Mouse (Mus musculus) fibroblast of lung, adult 2 months (primary cell): ENCODE data around the gene Oas1f.
"Not testable (repeated sequence)": the region's sequence is repeated elsewhere in the genome, so short reads cannot be mapped to it uniquely, and the experiment has no call there.

Source experiments
- DNase-seq: peaks from one replicate; pipeline ENCODE4 v3.0.0-alpha.2; 2011; ENCODE audit warnings: low read depth

Oas1f gene

DNA sequence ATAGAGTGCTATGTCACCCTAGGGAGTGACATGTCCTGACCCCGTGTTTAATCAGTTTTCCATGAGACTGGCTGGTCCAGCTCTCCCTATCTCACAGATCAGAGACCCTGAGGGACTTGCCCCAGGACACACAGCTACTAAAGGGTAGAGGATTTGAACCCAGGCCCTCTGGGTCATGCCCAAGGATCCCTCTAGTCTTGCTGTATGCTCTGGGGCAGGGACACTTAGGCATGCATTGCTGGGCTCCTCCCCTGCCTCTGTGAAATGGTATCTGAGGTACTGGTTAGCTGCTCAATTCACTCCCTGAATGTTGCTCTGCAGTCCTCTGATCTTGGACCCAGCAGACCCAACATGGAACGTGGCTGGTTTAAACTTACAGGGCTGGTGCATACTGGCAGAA, 24.3 kb downstream of the Oas1f start:
- no peak for DNase-seq

DNA sequence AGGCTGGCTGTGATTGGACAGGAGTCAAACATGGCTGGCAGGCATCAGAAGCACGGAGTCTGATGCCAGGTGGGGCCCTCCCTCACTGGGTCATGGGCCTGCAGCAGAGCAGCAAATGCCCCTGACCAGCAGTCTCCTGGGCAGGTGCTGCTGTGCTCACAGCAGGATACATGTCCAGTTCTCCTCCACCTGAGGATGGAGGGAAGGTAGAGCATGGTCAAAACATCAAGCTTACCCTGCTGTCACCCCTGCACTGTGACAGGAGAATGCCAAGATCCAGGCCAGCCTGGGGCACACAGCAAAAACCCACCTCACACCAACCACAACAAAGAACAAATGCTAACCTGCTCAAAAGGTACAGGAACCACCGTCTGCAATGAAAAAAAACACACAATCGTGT, 29.7 kb downstream of the Oas1f start:
- not testable (repeated sequence) for DNase-seq

DNA sequence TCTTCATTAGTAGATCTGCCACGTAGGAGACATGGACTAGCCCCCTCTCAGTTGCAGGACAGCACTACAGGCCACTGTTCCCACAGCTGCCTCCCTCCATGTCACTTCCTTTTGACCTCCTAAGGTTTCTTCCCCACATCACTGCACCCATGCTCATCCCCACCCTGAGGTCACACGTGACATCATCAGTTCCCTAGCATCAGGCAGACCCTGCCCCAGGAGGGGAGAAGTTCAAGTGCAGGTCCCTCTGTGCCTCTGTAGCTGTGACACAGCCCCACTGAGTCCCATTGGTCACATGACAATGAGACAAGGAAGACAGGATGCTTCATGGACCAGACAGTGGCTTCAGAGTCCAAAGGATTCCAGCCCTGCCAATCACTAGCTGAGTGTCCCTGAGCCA, 30.2 kb downstream of the Oas1f start:
- DNase-seq, result not testable (repeated sequence)

DNA sequence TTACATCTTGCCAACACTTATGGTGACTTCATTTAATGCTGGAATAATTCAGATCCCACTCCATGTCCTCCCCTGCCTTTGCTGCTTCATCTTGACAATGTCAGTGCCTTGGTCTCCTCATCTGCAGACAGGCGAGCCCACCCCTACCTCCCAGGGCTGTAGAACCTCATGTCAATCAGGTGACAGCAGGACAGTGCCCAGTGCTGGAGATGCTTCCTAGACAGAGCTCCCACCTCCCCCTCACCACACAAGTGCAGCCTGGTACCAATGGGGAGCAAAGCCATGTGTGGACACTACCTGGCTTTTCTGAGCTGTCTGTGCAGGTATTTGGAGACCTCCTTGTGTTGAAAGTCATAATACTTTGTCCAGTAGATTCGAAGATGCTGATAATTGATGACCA, 31.6 kb downstream of the Oas1f start:
- DNase-seq, result not testable (repeated sequence)

DNA sequence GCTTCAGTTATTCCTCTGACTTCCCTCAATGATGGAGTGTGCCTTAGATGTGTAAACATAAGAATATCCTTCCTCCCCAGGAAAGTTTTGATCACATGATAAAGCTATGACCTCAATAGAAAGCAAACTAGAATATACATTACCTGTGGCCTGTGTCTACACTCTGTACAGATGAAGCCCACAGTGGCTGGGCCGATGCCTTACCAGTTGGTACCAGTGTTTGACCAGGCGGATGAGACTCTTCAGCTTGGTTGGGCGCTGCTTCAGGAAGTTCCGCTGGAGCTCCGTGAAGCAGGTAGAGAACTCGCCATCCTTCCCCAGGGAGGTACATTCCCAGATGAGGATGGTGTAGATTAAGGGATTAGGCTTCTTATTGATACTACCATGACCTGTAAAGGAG, 34.5 kb downstream of the Oas1f start:
- not testable (repeated sequence) for DNase-seq

DNA sequence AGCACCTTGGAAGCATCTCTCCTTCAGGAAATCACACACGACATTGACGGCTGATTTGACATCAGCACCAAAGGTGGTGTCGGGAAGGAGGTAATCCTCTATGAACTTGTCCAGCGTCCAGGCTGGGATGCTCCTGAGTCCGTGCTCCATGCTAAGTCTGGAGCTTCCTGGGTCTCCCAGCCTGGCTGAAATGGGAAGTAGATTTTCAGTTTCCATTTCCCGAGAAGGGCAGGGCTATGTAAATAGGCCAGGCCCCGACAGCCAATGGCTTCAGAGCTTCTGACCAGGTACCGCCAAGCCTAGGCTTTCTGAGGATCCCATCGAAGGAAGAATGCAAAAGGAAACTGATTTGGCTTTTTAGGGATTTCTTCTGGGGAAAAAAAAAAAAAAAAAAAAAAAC, 40.2 kb downstream of the Oas1f start, which contains the start of gene Oas1g:
Gene Oas1g, minus strand, starts transcription at position 201 of the 400 bp plus-strand sequence.
- not testable (repeated sequence) for DNase-seq

DNA sequence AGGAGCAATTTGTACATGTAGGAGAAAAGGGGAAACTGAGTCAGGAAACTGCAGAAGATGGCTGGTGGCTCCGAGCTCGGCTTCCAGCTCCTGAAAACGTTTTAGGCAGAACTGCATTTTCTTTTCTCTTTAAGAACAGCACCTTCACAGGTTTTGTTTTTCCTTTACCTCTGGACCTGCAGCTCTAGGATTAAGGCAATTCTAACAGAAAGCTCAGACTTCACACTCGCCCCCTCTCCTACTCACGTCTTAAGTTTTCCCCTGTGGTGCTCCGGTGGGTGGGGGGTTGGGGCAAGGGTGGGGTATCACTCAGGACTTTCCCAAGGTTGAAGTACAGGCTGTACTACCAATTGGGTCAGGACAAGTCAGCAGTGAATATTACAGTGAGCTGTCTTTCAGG, 40.7 kb downstream of the Oas1f start:
- DNase-seq, result no peak

DNA sequence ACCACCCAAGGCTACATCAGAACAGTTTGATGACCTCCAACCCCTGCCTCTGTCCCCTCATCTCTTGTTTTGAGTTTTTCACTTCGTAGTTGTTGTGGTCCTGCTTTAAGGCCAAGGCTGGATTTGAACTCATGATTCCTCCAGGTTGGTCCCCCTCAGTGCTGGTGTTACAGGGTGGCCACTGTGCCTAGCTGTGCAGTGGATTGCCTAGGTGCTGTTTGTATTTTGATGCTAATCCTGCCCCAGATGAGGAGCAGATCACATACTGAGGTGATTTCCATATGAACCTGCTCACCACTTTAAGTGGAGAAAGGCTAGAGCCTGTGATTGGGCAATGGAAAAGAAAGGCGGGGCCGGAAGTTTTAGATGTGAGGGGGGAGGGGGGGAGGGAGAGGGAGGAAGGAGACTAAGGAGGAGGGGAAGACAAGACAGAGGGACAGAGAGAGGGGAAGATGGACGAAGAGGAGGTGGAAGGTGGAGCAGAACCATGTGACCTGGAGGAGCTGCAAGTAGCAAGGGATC, 41.2 kb downstream of the Oas1f start:
- not testable (repeated sequence) for DNase-seq

DNA sequence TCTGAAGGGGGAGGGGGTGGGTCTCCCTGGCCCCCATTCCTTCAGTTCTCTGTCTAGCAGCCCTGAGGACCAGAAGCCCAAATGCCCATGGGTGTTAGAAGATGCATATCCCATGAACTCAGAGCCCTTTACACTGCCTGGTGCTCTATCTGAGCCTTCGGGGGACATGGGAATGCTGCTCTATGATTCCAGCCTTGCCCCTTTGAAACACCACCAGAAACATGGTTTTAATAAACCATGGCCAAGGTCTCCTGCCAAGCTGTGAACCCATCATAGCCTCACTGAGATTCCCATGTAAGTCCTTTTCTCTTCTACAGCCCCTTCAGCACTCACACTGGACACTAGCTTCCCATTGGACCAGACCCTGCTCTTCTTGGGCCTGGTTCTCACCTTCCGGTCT, 42.9 kb downstream of the Oas1f start:
- no peak for DNase-seq

DNA sequence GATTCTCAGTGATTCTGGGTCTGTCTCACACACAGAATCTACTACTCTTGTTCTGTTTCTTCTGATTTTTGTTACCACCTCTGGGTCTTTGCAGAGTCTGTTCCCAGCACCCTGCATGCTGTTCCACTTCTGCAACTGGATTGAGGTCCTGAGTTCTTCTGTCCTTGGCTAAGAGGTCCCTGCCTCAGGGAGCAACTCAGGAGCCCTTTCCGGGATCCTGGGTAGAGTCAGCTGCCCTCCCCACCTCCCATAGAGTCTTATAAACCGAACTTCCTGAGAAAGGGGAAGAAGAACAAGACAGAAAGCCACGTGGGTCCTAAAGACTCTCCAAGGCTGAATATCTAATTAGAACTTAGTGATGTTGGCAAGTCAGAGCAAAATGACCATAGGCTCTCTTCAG, 43.8 kb downstream of the Oas1f start:
- DNase-seq, result no peak

DNA sequence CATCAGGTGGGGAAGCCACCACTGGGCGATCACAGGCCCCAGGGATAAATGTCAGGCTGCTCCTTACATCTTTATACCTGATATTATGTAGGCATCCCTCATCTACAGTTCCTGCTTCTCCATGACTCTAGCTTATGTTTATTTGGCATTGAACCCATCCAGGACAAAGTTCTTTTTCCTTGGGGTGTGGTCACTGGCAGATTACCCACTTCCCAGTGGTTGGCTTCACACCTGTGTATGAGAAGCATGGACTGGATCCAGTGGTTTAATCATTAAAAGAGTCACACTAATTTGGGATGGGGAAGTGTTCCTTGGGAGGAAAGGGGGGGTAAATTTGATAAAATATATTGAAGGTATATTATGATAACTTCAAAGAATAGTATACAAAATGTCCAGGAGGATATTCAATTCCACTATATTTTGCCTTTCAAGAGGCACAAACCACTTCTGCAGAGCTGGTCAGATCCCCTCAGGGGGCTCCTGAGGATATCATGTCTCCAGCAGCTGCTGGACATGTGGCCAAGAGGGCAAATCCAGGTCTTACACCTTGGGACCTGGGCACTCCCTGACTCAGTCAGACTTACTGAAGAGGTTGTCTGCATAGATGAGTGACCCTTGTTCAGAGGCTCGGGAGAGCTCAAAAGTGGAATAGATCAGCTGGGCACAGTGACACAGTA, 44.5 kb downstream of the Oas1f start:
- not testable (repeated sequence) for DNase-seq

DNA sequence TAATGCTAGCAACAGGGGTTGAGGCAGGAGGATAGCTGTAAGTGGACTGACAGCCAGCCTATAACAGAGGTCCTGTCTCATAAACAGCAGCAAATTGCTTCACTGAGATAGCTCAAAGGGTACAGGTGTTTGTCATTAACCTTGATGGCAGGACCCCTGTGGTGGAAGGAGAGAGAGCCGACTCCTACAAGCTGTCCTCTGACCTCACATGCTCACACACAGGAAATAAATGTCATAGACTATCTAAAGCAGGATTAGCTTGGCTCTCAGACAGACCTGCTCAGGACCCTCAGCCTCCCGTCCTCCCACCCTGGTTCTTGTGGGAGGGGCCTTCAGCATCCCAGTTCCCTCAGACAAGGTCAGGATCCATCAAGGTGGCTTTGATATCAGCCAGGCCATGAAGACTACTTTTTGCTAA, 45.1 kb downstream of the Oas1f start:
- DNase-seq, result no peak

DNA sequence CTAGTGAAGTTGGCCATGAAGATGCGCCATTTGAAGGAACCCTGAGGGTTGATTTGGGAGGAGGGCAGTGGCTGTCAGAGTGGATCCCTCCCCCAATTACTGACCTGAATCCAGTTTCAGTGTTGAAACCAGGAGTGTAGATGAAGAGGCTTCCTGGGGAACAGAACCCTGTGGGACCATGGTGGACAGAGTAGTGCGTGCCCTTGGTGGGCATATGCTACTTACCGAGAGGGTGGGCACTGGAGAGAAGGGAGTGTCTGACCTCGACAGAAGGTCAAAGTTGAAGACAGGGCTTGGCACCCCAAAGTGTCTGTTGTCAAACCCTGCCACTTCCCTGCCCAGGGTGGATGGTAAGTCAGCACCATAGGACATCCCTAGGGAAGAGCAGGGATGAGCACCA, 46.7 kb downstream of the Oas1f start:
- DNase-seq, result not testable (repeated sequence)

DNA sequence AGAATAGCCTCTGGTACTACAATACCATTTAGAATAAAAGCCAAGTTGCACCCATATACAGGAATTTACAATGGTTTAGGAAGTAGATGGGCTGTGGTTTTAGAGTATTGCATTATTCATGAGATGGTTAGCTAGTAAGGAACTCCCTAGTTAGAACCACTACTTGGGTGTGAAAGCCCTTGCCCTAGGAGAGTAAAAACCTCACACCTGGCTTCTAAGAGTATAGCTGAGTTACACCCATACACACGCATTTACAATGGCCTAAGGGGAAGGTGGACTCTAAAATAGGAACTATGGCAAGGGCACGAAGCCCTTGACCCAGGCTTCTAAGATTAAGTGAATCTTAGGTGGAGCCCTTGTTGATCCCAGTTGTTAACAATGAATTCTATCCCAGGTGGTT, 47.5 kb downstream of the Oas1f start:
- DNase-seq, result not testable (repeated sequence)

DNA sequence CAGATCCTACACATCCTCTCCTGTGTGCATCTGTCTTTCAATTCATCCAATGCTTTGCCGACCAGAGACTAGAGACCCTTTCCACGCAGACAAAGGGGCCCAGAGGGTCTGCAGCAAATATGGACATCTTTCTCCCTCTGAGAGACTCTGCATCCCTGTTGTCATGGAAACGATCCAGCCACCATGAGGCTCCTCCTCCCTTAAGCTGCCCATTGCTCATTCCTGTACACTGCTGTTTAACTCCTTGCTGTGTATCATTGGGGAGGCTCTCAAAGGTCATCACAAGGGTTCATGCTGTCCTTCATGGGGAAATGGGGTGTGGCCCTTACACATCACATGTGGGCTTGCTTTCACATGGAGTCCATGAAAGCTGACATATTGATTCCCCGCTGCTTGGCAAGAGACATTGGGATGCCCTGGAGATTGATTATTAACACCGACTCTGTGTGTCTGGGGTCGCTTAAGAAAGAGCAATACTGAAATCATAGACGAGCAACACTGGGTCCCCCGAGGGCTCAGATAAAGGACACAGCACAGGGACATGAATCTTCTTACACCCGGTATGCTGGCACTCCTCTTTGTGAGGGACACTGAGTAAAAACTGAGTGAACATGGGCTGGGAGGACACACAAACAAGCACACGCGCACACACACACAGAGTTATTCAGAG, 48.2 kb downstream of the Oas1f start:
- DNase-seq, result no peak

DNA sequence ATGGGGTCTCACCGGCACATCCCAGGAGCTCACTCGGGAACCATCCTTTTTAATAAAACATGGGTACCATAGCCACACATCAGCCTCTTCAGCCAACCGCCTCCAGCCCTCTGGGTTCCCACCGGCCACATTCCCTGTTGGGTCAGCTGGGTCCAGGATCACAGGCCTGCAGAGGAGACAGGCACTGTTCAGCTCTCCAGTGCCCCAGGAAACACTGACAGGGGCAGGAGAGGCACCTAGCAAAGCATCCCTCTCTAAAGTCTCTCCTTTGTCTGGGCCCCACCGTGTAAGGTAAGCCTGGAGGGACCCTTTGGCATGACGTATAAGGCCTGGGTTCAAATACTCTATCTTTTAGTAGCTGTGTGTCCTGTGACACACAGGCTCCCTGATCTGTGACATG, 51.1 kb downstream of the Oas1f start:
- DNase-seq, result no peak

DNA sequence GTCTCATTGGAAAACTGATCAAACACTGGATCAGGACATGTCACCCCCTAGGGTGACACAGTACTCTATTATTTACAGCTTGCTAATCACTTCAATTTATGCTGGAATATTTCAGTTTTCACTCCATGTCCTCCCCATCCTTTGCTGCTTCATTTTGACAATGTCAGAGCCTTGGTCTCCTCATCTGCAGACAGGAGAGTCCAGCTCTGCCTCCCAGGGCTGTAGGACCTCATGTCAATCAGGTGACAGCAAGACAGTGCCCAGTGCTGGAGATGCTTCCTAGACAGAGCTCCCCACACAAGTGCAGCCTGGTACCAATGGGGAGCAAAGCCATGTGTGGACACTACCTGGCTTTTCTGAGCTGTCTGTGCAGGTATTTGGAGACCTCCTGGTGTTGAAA, 51.6 kb downstream of the Oas1f start:
- DNase-seq, result no peak

DNA sequence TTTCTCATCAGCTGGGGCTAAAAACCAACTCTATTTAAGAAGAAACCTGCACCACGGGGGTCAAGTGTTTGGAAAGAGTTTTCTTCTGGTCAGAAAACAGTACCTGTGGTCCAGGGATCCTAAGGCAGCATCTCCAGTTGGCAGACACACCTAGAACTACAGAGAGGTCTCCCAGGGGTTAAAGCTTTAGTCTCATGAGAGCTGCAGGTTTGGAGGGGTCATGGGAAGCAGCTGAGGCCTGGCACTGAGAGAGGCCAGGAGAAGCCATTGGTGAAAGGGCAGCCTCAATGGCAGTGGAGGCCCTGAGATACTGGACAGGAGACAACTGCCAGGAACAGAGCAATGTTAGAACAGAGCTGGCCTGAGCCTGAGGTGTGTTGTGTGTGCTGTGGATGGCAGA, 53.5 kb downstream of the Oas1f start:
- DNase-seq, result no peak

DNA sequence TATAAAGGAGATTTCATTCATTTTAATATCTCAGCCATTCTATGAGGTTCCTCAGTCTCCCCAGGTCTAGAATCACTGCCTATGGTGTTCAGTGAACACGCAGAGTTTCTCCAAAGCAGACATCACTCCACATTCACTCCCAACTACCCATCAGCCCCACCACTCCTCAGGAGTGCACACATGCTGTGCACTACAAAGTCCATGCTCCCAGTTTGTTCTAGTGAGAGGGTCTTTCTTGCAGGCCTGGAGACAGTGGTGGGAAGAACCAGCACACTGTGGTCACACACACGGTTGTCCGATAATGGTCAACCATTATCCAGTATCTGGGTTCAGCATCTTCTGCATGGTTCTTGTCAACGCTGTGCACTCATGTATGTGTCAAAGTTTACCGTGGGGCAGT, 54.9 kb downstream of the Oas1f start:
- DNase-seq, result no peak

DNA sequence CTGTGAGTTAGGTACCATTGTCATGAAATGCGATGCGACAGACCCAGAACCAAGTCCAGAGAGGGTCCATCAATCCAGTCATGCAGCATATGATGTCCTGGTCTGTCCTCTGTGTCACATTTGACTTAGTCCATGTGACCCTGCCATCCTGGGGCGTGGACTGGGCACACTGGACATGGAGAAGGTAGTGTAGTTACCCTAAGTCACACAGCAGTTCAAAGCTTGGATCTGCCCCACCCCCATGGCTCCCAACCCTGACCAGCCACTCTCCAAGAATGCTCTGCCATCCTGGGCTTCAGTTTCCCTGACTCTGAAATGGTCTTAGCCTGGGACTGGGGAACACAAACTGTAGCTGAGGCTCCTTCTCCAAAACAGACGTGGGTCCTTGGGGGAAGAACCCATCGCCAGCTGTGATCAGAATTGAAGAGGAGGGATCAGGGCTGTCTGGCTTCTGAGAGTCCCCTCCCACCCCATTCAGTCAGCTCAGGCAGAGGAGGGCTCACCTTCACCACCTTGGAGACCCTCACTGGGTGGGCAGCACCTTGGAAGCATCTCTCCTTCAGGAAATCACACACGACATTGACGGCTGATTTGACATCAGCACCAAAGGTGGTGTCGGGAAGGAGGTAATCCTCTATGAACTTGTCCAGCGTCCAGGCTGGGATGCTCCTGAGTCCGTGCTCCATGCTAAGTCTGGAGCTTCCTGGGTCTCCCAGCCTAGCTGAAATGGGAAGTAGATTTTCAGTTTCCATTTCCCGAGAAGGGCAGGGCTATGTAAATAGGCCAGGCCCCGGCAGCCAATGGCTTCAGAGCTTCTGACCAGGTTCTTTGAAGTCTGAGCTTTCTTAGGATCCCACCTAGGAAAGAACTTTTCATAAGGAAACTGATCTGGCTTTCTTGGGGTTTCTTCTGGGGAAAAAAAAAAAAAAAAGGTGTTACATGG, 59.9 kb downstream of the Oas1f start, which contains the start of gene Oas1a:
Gene Oas1a, minus strand, starts transcription at position 731 of the 943 bp plus-strand sequence.
- not testable (repeated sequence) for DNase-seq
